ENCODE assay signal across 19 mouse cellular contexts in genomic region chr9:52017824-52018223, GRCm38 (mm10). TPM values are rescaled to one million over a fixed set of nuclear protein-coding genes. Genes with fewer than 3 reads are reported as not detected.
A peak's percentile ranks its signal among the peaks of the same experiment; 100 is the strongest.
DNase-seq lines count a peak whose midpoint lies in the region; ATAC-seq and TF ChIP-seq lines count a peak whose summit lies in the region.
"Had no signal": no experiment of that assay in that cellular context is flagged by ENCODE, and none has a peak within 500 bp of the region (broad histone marks: within the 10 kb centered on the region; RNA-seq: fewer than 3 reads in every experiment).

No protein-coding gene starts in this region.

- TF ChIP-seq POLR2A in kidney, adult 2 months (IDR thresholded peaks at IDR 0.05; ENCODE audit: low read depth, low read length): no peak

- peak; percentile 62; the same call in 1 of the 2 replicates for ATAC-seq in kidney, embryonic 14.5 days (ENCODE audit: low FRiP score, low TSS enrichment)
- no peak for ATAC-seq in kidney, postnatal 0 days (replicated peaks; ENCODE audit: low FRiP score, low read depth)
- ATAC-seq: activated CD4-positive, CD25-positive, alpha-beta regulatory T cell, adult 4 months; CD4-positive, CD25-positive, alpha-beta regulatory T cell, adult 4 months; Patski had no signal

- H3K9me3 ChIP-seq in kidney, embryonic 14.5 days (ENCODE audit: control insufficient read depth, low read length): no peaks in the 10 kb centered on the region
- H3K9me3 ChIP-seq in kidney, postnatal 0 days (replicated peaks; ENCODE audit: low read length): no peaks in the 10 kb centered on the region
- H3K9me3 ChIP-seq: G1E had no signal

- no peak overlapping the region for H3K9ac ChIP-seq in kidney, embryonic 14.5 days (ENCODE audit: low read depth, low read length)
- H3K9ac ChIP-seq in kidney, postnatal 0 days (ENCODE audit: low read depth, low read length): no peak overlapping the region

- no peak overlapping the region for H3K4me2 ChIP-seq in kidney, embryonic 14.5 days (replicated peaks; ENCODE audit: low read depth, low read length)
- H3K4me2 ChIP-seq in kidney, postnatal 0 days (ENCODE audit: low read length): no peak overlapping the region

- no peak for DNase-seq in kidney, adult 11 months
- peak; percentile 53 for DNase-seq in kidney, postnatal 0 days (ENCODE audit: low spot score)
- DNase-seq in kidney, adult 2 months: no peak
- DNase-seq: adrenal gland, adult 2 months; adrenal gland, adult 8-10 months; adrenal gland, postnatal 10 days; adrenal gland, postnatal 14 days; adrenal gland, postnatal 25 days; adrenal gland, postnatal 36 days; B cell, adult 2 months; cerebellum, adult 11 months; cerebellum, adult 11-12 months; cerebellum, adult 18-20 months had no signal

- no peaks in the 10 kb centered on the region for H3K4me1 ChIP-seq in kidney, embryonic 14.5 days (ENCODE audit: control insufficient read depth, insufficient read depth, low read length)
- no peaks in the 10 kb centered on the region for H3K4me1 ChIP-seq in kidney, postnatal 0 days (replicated peaks; ENCODE audit: insufficient read depth, low read length)
- no peaks in the 10 kb centered on the region; the same call in 1 of the 2 replicates for H3K4me1 ChIP-seq in kidney, adult 2 months (ENCODE audit: control insufficient read depth, insufficient read depth, low read length)

- 33% methylated on average over 2 of the region's 2 CpGs for WGBS in kidney, embryonic 14.5 days
- WGBS in kidney, postnatal 0 days: 39% methylated on average over 2 of the region's 2 CpGs
- 60% methylated on average over 2 of the region's 2 CpGs for WGBS in kidney, adult 2 months

- no peaks in the 10 kb centered on the region for H3K36me3 ChIP-seq in kidney, embryonic 14.5 days (ENCODE audit: control insufficient read depth, insufficient read depth, low read length)
- no peaks in the 10 kb centered on the region for H3K36me3 ChIP-seq in kidney, postnatal 0 days (ENCODE audit: insufficient read depth, low read length)
- no peaks in the 10 kb centered on the region for H3K36me3 ChIP-seq in kidney, adult 2 months (ENCODE audit: control insufficient read depth, insufficient read depth, low read length)
- H3K36me3 ChIP-seq: G1E had no signal

- TF ChIP-seq CTCF in kidney, postnatal 0 days (IDR thresholded peaks at IDR 0.05; ENCODE audit: low read depth): no peak
- no peak for TF ChIP-seq CTCF in kidney, adult 2 months (conservative IDR thresholded peaks at IDR 0.05; ENCODE audit: insufficient read depth, insufficient read length, low read depth, low read length)

- H3K27me3 ChIP-seq in kidney, embryonic 14.5 days (ENCODE audit: control insufficient read depth, insufficient read depth, low read length): no peaks in the 10 kb centered on the region
- no peaks in the 10 kb centered on the region for H3K27me3 ChIP-seq in kidney, postnatal 0 days (ENCODE audit: insufficient read depth, low read length)
- no peaks in the 10 kb centered on the region for H3K27me3 ChIP-seq in kidney, adult 2 months (replicated peaks; ENCODE audit: control insufficient read depth, insufficient read depth, low read length)
- H3K27me3 ChIP-seq: CH12.LX had no signal

- no peak overlapping the region for H3K27ac ChIP-seq in kidney, embryonic 14.5 days (ENCODE audit: low read depth, low read length)
- no peak overlapping the region for H3K27ac ChIP-seq in kidney, postnatal 0 days
- H3K27ac ChIP-seq in kidney, adult 2 months (ENCODE audit: insufficient read depth, low read depth, low read length): no peak overlapping the region

- H3K4me3 ChIP-seq in kidney, embryonic 14.5 days (ENCODE audit: low read length): no peak overlapping the region
- no peak overlapping the region for H3K4me3 ChIP-seq in kidney, postnatal 0 days (replicated peaks; ENCODE audit: low read depth, low read length)
- H3K4me3 ChIP-seq in kidney, adult 2 months (ENCODE audit: insufficient read depth, low read depth, low read length): no peak overlapping the region

RNA-seq across cellular contexts. Expression of gene Rdx, which starts 29.1 kb away (rescaled TPM):
- polyA plus RNA-seq in kidney, embryonic 14.5 days (2014; fragmentation: Nextera tagmentation; extraction: Ambion mirVana): 158 and 184 TPM in 2 replicates
- polyA plus RNA-seq in kidney, postnatal 0 days (2015; fragmentation: Nextera tagmentation; extraction: Ambion mirVana): 137 and 143 TPM in 2 replicates
- polyA plus RNA-seq in kidney, adult 2 months (2012; rRNA removed): 25.5 and 39.2 TPM in 2 replicates

RNA-seq across cellular contexts. Expression of gene Fdx1, which starts 54.5 kb away (rescaled TPM):
- 93.5 and 110 TPM in 2 replicates for polyA plus RNA-seq in kidney, embryonic 14.5 days (2014; fragmentation: Nextera tagmentation; extraction: Ambion mirVana)
- 220 and 228 TPM in 2 replicates for polyA plus RNA-seq in kidney, postnatal 0 days (2015; fragmentation: Nextera tagmentation; extraction: Ambion mirVana)
- polyA plus RNA-seq in kidney, adult 2 months (2012; rRNA removed): 156 and 211 TPM in 2 replicates
